Mouse (Mus musculus) CD4-positive helper T cell, adult 2 months (primary cell): ENCODE data around the gene Pde8b.

Source experiments
- DNase-seq: peaks from one replicate; pipeline ENCODE4 v3.0.0-alpha.2; 2012; ENCODE audit warnings: low read depth, missing footprints, low spot score

Gene Pde8b

DNA sequence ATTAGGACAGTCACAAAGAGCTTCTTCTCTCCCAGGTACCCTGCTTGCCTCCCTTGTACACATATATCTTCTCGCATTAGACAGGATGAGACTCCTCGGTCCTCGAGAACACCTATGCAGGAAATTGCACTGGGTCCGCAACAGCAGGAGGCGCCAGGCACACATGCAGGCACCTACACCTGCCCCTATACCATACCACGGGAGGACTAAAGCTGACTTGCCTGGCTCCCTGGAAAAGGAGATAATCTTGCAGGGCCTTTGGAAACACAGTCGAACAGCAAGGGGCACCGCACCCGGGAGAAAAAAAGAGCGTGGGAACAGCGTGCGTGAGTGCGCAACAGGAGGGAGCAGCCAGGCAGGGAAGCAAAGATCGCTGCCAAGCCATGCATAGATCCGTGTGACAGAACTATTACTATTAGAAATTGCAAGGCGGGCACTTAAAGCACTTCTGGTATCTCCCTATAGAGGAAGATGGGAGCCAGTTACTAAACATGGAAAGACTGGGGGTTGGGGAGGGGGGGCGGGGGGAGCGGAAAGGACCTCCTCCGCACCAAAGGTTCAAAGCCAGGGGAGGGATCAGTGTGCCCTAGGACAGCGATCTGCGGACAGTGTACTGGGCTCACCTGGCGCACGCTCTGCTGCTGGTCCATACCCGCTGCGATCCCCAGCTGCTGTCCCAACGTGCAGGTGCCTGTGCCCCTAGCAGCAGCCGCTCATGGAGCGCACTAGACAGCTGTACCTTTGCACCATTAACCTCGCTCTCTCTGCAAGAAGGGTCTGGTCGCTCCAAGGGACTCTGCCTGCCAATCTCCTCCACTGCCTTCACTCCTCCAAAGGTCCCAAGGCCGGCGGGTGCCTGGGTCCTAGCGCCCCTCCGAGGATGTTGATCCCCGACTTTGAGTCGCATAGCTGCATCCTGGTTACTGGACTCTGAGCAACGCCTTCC is at the start of gene Pde8b:
Gene Pde8b, minus strand, starts transcription at position 826 of the 946 bp plus-strand sequence.
- DNase-seq: no peak

DNA sequence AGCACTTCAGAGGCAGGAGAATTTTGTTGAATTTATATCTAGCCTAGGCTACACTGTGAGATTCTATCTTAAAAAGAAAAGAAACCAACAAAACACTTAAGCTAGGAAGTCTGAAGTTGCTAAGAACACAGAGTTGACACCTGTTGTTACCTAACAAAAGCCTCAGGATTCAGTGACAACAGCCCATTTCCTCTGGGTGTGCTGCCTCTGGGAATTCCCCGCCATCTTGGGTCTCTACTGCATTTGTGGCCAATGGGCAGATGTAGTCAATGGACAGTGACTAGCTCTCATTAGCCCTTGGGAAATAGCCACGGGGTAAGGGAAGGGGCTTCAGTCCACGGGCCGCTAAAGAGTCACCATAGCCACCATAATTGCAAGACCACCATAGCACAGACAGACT is 41.8 kb upstream of the Pde8b start:
- DNase-seq: no peak

DNA sequence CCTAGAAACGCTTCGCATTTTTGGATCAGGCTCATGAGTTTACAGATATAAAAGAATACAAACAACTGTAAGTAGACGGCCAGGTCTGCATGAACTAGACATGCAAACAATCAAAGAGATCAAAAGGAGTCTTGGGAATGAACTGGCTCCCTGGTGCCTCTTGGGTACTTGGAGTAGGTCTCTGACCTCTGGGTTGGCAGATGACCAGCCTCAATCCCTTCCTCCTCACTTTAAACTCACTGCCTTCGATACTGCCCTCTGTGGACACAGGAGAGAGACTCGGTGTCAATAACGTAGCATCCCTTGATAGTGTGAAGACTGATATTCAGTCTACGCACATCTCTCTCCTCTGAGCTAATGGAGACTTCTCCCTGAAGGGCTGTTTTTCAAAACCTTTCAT is 37.9 kb upstream of the Pde8b start:
- no peak for DNase-seq

DNA sequence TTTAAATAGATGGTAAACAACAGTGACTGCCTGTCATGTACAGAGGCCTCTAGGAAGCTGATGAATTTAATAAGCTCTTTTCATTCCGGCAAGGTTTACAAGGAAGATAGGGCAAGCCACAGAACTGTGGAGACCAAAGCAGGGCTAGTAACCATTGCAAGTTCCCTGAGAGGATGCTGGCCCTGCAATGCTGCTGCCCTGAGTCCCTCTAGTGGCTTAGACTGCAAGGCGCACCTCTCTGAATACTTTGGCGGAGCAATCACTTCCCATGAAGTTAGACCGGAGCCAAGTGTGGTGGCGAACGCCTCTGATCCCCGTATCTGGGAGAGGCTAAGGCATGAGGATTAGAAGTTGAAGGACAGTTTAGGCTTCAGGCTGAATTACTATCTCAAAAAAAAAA is 36.9 kb upstream of the Pde8b start:
- peak; percentile 13 for DNase-seq

DNA sequence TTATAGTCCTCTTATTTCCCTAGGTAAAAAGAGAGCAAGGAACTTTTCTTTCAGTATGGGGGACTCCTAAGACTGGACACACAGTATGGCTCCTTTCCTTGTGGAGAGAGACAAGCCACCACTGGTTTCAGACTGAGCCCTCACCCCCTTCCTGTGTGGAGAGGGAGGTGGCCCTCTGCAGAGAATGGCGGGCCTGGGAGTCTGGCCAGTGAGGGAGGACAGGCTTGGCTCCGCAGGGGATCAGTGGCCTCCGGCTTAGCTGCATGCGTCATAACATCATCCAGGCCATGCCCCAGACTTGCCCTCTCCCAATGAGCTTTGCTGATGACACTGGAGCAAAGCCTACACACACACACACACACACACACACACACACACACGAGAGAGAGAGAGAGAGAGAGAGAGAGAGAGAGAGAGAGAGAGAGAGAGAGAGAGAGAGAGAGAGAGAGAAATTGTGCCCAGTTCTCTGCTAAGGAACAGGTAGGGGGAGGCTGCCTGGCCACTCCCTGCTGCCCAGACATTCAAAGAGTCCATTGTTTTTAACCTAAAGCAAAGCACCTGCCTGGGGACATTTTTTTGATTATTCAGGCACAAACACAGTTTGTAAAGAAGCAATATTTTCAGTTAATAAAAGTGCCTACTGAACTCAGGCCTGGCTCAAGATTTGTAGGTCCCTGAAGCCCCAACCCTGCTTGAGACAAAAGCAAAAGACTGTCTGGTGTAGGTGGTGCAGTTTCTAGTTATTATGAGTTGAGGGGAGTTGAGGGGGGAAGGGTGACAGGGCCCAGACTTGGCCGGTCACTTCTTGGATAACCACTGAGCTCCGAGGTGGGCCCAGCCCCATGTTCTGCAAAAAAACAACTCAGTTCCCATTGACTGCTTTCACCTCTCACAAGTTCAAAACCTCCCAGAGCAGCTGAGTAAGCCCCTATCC is 31.9 kb upstream of the Pde8b start:
- no peak for DNase-seq

DNA sequence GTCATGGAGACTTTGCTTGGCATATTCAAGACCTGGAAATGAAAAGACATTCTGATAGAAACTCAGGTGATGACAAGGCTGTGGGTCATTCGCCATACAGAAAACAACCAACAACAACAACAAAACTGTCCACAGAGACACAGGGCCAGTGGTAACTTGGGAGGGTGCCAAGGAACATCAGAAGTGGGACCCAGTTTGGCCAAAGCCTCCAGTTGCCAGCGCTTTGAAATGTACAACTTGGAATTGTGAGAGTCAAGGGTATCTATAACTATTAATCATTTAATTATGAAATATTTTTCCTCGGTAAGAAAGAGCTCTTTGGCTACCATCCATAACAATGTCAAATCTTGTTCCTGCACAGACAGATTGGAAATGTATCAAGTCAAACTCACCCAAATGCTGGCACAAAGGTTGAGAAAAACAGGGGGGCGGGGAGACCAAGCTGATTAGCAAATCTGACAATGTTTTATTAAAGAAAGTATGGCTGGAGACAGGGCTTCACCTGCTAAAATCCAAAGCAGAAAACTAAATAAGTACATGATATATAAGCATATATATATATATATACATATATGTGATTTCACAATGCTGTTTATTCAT is 28.4 kb upstream of the Pde8b start:
- DNase-seq: no peak

DNA sequence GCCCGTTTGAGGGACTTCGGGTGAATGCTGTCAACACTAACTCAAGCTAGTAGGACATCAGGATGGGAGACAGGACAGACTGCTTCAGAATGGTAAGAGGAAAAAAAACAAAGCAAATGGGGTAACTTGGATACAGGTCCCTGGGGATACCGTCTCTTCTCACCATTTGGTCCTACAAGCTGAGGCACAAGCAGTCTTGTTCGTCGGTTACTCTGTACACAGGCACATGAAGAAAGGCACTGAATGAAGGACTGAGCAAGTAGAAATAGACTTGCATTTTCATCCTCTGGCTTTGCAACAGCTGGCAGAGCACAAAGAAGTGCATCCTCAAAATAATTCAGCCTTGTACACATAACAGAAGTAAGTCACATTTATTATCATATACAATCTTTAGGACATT is 14.6 kb upstream of the Pde8b start:
- DNase-seq: no peak

DNA sequence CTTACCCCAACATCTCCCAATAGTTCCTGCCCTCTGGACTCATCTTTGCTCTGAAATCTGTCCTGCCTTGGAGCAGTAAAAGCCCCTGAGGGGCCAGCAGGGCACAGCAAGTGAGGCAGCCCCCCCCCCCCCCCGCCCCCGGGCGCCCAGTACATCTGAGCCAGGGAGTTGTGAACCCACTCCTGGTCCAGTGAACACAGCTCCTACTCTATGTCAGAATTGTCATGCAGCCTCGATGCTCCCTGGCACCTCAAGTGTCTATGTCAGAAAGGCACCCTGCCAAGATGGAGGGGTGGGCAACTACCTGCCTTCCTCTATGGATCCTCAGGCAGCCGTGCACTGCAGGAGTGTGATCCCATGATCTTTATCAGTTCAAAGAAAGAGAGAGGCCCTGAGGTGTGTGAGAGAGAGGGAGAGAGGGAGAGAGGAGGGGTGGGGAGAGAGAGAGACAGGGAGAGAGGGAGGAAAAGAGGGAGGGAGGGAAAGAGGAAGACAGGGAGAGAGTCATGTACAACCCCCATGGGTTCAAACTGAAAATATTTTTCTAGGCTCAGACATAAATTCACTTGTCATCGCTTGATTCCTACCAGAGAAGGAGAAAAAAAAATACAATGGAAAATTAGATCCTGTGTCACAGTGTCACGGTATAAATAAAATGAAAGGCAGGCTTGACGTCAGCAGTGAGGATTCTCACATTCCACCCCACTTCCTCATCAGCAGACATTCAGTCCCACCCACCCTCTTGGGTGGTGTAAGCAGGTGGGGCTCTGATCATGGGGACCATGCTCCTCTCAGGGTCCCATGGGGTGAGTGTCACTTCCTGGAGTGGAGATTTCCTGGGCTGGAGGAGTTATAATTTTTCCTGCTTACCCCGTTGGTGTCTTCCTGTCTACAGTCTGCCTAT is 11.0 kb upstream of the Pde8b start:
- no peak for DNase-seq

DNA sequence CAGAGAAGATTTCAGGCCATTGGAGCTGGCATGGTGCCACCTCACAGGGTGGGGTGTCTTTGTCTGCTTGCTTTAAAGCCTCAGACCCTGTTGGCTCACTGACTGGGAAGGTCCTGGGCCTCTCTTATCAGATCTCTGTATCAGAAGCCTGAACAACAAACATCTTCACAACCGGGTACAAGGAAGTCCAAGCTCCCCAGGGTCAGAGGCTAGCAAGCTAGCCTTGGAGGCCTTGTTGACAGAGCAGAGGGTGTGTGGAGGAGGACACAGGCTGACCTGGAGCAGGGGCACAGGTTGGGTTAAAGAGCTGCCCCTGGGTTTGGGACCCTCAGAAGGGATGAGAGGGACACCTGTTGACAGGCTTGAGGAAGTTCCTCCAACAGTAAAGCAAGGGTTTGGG is 10.3 kb upstream of the Pde8b start:
- DNase-seq: no peak

DNA sequence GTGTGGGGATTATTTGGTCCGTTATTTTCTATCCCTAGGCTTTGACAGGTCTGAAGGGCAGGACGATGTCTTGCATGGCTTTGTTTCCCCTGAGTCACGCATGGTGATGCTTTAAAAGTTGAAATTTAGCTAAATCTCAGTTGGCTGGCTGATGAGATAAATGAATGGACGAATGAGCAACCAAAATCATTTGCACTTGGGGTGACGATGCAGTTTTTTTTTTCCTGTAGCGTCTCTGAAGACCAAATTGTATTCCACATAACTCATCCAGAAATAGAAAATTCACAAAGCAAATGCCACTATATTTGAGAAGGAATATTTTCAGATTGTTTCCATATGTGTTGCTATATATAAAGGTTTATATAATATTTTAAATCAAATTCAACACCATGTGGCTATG is 6.9 kb upstream of the Pde8b start:
- DNase-seq: no peak

DNA sequence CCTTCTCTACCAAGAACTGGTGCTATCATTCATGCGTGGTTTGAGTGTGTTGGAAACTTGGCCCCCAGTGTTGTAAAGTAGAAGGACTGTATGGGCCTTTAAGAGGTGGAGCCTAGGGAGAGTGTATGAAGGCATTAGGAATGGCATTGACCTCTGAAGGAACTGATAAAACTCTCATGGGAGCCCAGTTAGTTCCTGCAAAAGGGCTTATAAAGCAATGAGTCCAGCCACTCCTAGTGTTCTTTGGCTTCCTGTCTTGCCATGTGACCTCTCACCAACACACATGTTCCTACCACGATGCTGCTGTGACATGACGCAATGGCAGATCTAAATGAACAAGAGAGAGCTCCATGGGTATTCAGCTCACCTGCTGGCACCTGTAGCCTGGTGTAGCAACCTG is 4.9 kb upstream of the Pde8b start:
- DNase-seq: no peak

DNA sequence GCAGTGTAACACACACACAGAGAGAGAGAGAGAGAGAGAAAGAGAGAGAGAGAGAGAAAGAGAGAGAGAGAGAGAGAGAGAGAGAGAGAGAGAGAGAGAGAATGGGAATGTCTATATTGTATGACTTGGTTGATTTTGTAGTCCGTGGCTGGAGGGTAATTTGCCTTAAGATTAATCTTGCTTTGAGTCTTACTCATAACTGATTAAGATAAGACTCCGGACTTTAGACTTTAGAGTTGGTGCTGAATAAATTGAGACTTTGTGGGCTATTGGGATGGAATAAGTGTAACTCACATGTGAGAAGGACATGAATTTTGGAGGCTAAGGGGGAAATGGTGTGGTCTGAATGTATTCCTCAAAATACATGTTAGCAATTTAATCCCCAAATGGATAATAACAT is 7.1 kb downstream of the Pde8b start:
- DNase-seq: no peak

DNA sequence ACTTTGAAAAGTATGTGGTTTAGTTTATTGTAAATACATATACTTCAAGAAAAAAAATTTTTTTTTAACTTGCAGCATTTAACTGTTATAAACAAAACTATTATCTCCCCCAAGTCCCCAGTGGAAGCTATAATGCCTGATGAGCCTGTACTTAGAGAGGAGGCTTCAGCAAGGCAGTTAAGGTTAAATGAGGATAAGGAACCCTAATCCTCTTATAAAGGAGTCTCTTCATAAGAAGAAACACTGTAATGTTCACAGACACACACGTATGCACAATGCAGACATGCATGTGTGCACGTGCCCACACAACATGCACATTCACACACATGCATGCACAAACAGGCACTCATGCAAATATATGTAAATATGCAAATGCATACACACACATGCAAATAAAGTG is 12.6 kb downstream of the Pde8b start:
- no peak for DNase-seq

DNA sequence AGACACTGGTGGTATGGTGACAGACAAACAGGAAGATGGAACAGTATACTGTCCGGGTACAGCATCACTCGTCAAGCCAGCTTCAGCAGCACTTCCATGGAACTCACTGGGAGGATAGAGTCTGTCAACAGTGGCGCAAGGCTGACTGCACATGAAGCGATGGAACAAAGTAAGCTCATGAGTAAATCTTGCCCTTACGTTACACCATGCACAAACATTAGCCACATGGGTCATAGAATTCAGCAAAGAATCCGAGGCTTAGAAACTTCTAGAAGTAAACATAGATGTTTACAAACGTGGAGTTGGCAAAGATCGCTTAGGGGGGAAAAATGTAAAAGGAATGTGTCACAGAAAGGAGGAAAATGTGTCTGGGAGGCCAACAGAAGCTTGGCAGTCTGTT is 14.9 kb downstream of the Pde8b start:
- no peak for DNase-seq

DNA sequence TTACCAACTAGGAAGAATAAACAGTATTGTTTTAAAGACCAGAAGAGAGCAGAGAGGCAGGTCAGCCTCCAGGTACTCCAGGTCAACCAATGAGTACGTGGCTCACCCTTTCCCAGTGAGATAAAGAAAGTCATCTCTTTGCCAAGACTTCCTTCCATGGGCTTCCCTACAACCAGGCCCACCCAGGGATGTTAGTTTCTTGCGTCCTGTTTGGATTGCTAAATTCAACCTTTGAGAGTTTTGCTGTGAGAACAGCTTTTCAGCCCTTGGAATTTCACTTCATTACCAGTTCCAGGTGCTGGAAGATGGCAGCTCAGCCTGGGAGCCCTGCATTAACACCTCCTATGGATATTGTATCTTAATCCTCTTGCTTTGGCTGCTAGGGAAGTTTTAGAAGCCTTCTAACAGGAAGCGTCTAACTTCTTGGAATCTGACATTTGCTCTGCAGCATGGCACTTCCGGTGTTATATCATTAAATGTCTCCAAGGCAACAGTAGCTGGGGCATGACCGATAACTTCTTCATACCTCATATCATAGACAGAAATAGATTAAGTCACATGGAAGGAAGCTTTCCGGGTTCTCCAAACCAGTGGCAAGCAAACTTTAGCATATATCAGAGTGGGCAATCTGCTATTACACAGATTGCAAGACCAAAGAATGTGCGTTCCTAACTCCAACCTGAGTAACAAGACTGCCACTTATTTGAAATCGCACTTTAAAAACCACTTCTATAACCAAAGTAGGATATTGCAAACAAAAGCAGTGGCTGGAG is 18.6 kb downstream of the Pde8b start:
- DNase-seq: no peak

DNA sequence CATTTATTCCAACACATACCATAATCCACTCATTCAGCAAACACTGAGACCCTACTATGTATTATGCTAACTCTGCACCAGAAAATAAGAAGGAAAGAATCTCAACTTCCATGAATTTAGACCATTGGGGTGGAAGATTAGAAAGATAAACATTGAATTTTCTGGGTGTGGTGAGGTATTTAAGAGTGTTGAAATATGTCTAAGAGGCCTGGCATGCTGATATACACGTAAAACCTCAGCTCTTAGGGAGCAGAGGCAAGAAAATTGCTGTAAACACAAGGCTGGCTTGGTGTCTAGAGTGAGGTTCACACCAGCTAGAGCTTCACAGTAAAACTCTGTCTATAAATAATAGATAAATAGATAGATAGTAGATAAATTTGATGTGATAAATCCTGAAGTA is 19.8 kb downstream of the Pde8b start:
- no peak for DNase-seq

DNA sequence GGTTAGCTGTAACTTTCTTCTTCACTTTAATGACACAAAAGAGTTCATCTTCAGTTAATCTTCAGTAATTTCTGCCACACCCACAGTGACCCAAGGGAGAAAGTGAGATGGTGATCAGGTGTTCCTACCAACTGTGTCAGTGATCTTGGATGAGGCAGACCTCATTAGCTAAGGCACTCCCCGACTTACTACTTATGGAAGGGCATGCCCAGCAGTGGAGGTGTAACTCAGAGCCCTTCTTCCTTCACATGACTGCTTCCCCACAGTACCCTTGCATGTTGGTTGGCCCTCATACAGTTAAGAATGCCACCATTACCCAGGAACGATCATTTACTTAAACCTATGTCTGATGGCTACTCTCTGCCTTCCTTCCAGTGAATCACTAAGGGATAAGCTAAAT is 25.6 kb downstream of the Pde8b start:
- no peak for DNase-seq

DNA sequence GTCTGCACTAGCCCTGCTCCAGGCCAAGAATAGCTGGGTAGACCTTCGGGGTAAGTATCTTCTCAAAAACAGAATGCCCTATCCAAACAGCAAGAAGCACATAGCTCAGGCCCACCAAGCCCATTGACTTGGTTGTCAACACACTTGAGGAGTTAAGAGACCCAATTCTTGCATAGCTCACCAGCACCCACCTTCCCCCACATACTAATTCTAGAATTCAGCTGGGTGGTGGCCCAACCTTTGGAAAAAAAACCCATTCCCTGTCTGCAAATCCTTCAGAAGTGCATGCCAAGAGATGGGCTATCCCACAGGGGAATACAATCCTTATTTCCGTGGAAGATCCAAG is 26.7 kb downstream of the Pde8b start:
- DNase-seq: no peak

DNA sequence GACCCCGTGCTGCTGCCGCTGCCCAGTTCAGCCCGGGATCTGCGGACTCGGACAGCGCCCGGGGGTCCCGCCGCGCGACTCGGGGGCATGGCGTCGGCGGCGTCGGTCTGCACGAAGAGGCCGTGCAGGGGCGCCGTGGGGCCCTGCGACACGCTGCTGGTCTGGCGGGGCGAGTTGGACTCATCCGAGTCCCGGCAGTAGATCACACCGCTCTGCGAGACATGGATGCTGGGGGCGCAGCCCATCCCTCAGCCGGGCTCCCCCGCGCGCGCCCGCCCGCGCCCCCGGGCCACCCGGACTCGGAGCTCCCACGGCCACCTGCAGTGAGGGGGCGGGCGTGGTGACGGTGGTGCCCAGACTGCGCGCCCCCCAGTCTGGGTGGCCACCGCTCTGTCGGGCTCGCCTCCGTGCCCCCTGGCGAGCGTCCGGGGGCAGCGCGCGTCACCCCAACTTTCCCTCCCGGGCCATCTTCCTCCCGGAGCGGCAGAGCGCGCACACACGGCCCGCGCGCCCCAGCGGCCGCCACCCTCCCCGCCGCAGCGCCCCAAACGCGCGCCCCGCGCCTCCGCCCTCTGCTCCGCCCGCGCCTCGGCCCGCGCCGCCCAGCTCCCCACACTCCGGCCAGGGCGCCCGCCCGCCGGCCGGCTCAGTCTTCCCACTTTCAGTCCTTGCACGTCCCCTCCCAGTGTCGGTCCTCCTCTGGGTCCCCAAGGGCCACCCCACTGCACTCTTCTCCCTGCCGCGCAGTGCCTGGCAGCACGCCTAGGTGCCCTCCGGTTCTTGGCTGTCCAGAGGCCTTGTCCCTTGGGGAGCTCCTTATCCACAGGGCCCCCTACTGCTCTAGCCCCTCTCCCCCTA is 27.3 kb downstream of the Pde8b start:
- no peak for DNase-seq
